Mouse (Mus musculus): ENCODE data around the gene Ptprd. TPM values are rescaled to one million over a fixed set of nuclear protein-coding genes. Genes with fewer than 3 reads are reported as not detected.

Ptprd gene
- polyA plus RNA-seq, 1 experiment from 2014 or later, result 14.9 TPM

- WGBS, result 64% methylated on average over 1 of the region's 1 CpGs
These were observed 536.0 kb downstream of the Ptprd start for GRCm38 (mm10) chr4:77675798-77676197.

GRCm38 (mm10) chr4:77664761-77665160 is 547.0 kb downstream of the Ptprd start:
- TF ChIP-seq CTCF (IDR thresholded peaks at IDR 0.05) (no peak), EP300 (IDR thresholded peaks at IDR 0.05) (no peak)
- no peak for ATAC-seq
- Histone ChIP-seq H3K9ac (replicated peaks; ENCODE audit: low read depth) (no peak overlapping the region), H3K4me1 (ENCODE audit: insufficient read depth, low read depth, low read length) (no peaks in the 10 kb centered on the region), H3K4me2 (replicated peaks; ENCODE audit: low read depth, low read length) (no peak overlapping the region), H3K4me3 (ENCODE audit: low read depth, low read length) (no peak overlapping the region), H3K27ac (ENCODE audit: low read length) (no peak overlapping the region), H3K9me3 (ENCODE audit: low read length) (no peaks in the 10 kb centered on the region), H3K27me3 (replicated peaks; ENCODE audit: insufficient read depth, low read length) (no peaks in the 10 kb centered on the region), H3K36me3 (ENCODE audit: insufficient read depth, low read length) (no peaks in the 10 kb centered on the region)
- 93% methylated on average over 2 of the region's 2 CpGs for WGBS
- no peak for DNase-seq (ENCODE audit: low spot score)

More at GRCm38 (mm10) chr4:77675798-77676197, 536.0 kb downstream of the Ptprd start:
- H3K9ac ChIP-seq (replicated peaks; ENCODE audit: low read depth), result no peak overlapping the region
- no peaks in the 10 kb centered on the region for H3K4me1 ChIP-seq (ENCODE audit: insufficient read depth, low read depth, low read length)
- no peak for ATAC-seq
- no peak overlapping the region for H3K27ac ChIP-seq (ENCODE audit: low read length)
- H3K36me3 ChIP-seq (ENCODE audit: insufficient read depth, low read length), result no peaks in the 10 kb centered on the region
- no peak overlapping the region for H3K4me2 ChIP-seq (replicated peaks; ENCODE audit: low read depth, low read length)
- DNase-seq (ENCODE audit: low spot score), result no peak
- H3K27me3 ChIP-seq (replicated peaks; ENCODE audit: insufficient read depth, low read length), result no peaks in the 10 kb centered on the region
- no peaks in the 10 kb centered on the region for H3K9me3 ChIP-seq (ENCODE audit: low read length)
- H3K4me3 ChIP-seq (ENCODE audit: low read depth, low read length), result no peak overlapping the region
- TF ChIP-seq CTCF (IDR thresholded peaks at IDR 0.05) (no peak), EP300 (IDR thresholded peaks at IDR 0.05) (no peak)

GRCm38 (mm10) chr4:77662309-77662708 is 549.5 kb downstream of the Ptprd start:
- no peak for TF ChIP-seq CTCF (IDR thresholded peaks at IDR 0.05)
- TF ChIP-seq EP300 (IDR thresholded peaks at IDR 0.05), result no peak
- ATAC-seq, result no peak

GRCm38 (mm10) chr4:77655669-77656068 is 556.1 kb downstream of the Ptprd start:
- H3K4me1 ChIP-seq (ENCODE audit: insufficient read depth, low read depth, low read length), result no peaks in the 10 kb centered on the region
- no peak overlapping the region for H3K4me2 ChIP-seq (replicated peaks; ENCODE audit: low read depth, low read length)
- no peaks in the 10 kb centered on the region for H3K27me3 ChIP-seq (replicated peaks; ENCODE audit: insufficient read depth, low read length)
- no peak for ATAC-seq
- H3K27ac ChIP-seq (ENCODE audit: low read length), result no peak overlapping the region
- H3K36me3 ChIP-seq (ENCODE audit: insufficient read depth, low read length), result no peaks in the 10 kb centered on the region
- no peak for TF ChIP-seq CTCF (IDR thresholded peaks at IDR 0.05)
- no peak for TF ChIP-seq EP300 (IDR thresholded peaks at IDR 0.05)
- no peak for DNase-seq (ENCODE audit: low spot score)
- H3K4me3 ChIP-seq (ENCODE audit: low read depth, low read length), result no peak overlapping the region
- H3K9me3 ChIP-seq (ENCODE audit: low read length), result no peaks in the 10 kb centered on the region
- no peak overlapping the region for H3K9ac ChIP-seq (replicated peaks; ENCODE audit: low read depth)
- 78% methylated on average over 1 of the region's 1 CpGs for WGBS

More at GRCm38 (mm10) chr4:77662309-77662708, 549.5 kb downstream of the Ptprd start:
- WGBS, result 68% methylated on average over 1 of the region's 1 CpGs
- H3K4me2 ChIP-seq (replicated peaks; ENCODE audit: low read depth, low read length), result no peak overlapping the region
- no peaks in the 10 kb centered on the region for H3K4me1 ChIP-seq (ENCODE audit: insufficient read depth, low read depth, low read length)
- H3K4me3 ChIP-seq (ENCODE audit: low read depth, low read length), result no peak overlapping the region
- no peak overlapping the region for H3K9ac ChIP-seq (replicated peaks; ENCODE audit: low read depth)
- H3K27me3 ChIP-seq (replicated peaks; ENCODE audit: insufficient read depth, low read length), result no peaks in the 10 kb centered on the region
- no peak for DNase-seq (ENCODE audit: low spot score)
- no peak overlapping the region for H3K27ac ChIP-seq (ENCODE audit: low read length)
- no peaks in the 10 kb centered on the region for H3K36me3 ChIP-seq (ENCODE audit: insufficient read depth, low read length)
- H3K9me3 ChIP-seq (ENCODE audit: low read length), result no peaks in the 10 kb centered on the region

- ATAC-seq, result no peak
These were observed 562.0 kb downstream of the Ptprd start for GRCm38 (mm10) chr4:77649615-77650325.

GRCm38 (mm10) chr4:77648911-77649310 is 562.9 kb downstream of the Ptprd start:
- WGBS, result 71% methylated on average over 2 of the region's 2 CpGs
- H3K4me3 ChIP-seq (ENCODE audit: low read depth, low read length), result no peak overlapping the region
- H3K9ac ChIP-seq (replicated peaks; ENCODE audit: low read depth), result no peak overlapping the region
- TF ChIP-seq EP300 (IDR thresholded peaks at IDR 0.05), result no peak
- TF ChIP-seq CTCF (IDR thresholded peaks at IDR 0.05), result no peak
- H3K36me3 ChIP-seq (ENCODE audit: insufficient read depth, low read length), result no peaks in the 10 kb centered on the region
- no peak overlapping the region for H3K27ac ChIP-seq (ENCODE audit: low read length)
- H3K9me3 ChIP-seq (ENCODE audit: low read length), result no peaks in the 10 kb centered on the region
- no peaks in the 10 kb centered on the region for H3K4me1 ChIP-seq (ENCODE audit: insufficient read depth, low read depth, low read length)
- H3K27me3 ChIP-seq (replicated peaks; ENCODE audit: insufficient read depth, low read length), result no peaks in the 10 kb centered on the region
- ATAC-seq, result no peak
- H3K4me2 ChIP-seq (replicated peaks; ENCODE audit: low read depth, low read length), result no peak overlapping the region
- no peak for DNase-seq (ENCODE audit: low spot score)

More at GRCm38 (mm10) chr4:77649615-77650325, 562.0 kb downstream of the Ptprd start:
- TF ChIP-seq CTCF (IDR thresholded peaks at IDR 0.05), result no peak
- TF ChIP-seq EP300 (IDR thresholded peaks at IDR 0.05), result no peak
- Histone ChIP-seq H3K9me3 (ENCODE audit: low read length) (no peaks in the 10 kb centered on the region), H3K9ac (replicated peaks; ENCODE audit: low read depth) (no peak overlapping the region), H3K27me3 (replicated peaks; ENCODE audit: insufficient read depth, low read length) (no peaks in the 10 kb centered on the region), H3K4me1 (ENCODE audit: insufficient read depth, low read depth, low read length) (no peaks in the 10 kb centered on the region), H3K36me3 (ENCODE audit: insufficient read depth, low read length) (no peaks in the 10 kb centered on the region), H3K27ac (ENCODE audit: low read length) (no peak overlapping the region), H3K4me3 (ENCODE audit: low read depth, low read length) (no peak overlapping the region), H3K4me2 (replicated peaks; ENCODE audit: low read depth, low read length) (no peak overlapping the region)
- 66% methylated on average over 3 of the region's 3 CpGs for WGBS
- DNase-seq (ENCODE audit: low spot score), result no peak

All from lung, postnatal 0 days (tissue).